Mouse (Mus musculus) heart, postnatal 4 days (tissue): Measurements from ENCODE around the gene Fzd5. TPM values are rescaled to one million over a fixed set of nuclear protein-coding genes. Genes with fewer than 3 reads are reported as not detected.
A peak's percentile ranks its signal among the peaks of the same experiment; 100 is the strongest.

Experiments used
- DNase-seq: peaks from one replicate; pipeline ENCODE4 v3.0.0; 2021
- total RNA-seq, 2 experiments: library from RNA; stranded (reverse); gene quantifications; 2 replicates each; pipeline ENCODE4 v1.2.3; 2021

Fzd5 gene
- total RNA-seq = 10 to 100 TPM in 1 of 2 experiments, 1 to 10 TPM in 1; 9.5 to 10.6 TPM

- DNase-seq = peak; percentile 95
Observed at GRCm38 (mm10) chr1:64737502-64738179, at the start of gene Fzd5. TSS of gene Fzd5 (minus strand) at chr1:64737751.

DNA sequence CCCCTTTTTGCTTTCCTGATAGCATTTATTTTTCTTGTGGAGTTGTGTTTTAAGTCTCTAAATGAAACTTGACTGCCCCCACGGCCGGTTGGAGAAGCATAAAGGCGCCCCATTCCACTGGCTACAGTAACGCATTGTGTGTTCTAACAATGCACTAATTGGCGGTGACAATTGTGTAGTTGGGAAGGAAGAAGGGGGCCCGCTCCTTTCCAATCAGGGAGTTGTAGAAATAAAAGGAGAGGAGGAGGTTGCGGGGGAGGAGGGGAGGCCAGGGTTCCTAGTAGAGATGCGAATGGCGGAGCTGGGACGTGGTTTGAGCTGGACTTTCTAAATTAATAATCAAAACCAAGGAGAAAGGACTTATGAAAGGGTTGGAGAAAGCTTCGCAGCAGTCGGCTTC is 42.3 kb upstream of the Fzd5 start:
- DNase-seq = no peak

GRCm38 (mm10) chr1:64779415-64779814 is 41.9 kb upstream of the Fzd5 start:
- no peak for DNase-seq

DNA sequence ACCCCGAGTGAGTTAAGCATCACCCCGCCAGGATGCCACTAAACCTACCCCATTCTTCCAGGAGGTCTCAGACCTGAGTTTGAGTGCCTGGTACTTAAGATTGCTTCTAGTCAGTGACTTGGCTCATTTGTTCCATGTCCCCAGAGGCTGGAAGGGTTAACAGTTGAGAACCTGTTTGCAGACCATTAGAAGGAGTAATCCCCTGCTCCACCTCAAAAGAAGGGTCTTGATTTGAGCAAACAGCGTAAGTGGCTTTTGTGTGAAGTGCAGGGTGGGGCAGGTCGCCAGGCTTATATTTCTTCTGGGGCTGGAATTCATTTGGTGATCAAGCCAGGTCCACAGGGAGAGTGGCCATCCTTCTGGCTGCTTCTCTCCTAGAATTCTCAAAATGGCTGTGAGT is 35.8 kb upstream of the Fzd5 start:
- no peak for DNase-seq

GRCm38 (mm10) chr1:64770169-64770568 is 32.6 kb upstream of the Fzd5 start:
- DNase-seq = no peak

GRCm38 (mm10) chr1:64761646-64762045 is 24.1 kb upstream of the Fzd5 start:
- DNase-seq = no peak

DNA sequence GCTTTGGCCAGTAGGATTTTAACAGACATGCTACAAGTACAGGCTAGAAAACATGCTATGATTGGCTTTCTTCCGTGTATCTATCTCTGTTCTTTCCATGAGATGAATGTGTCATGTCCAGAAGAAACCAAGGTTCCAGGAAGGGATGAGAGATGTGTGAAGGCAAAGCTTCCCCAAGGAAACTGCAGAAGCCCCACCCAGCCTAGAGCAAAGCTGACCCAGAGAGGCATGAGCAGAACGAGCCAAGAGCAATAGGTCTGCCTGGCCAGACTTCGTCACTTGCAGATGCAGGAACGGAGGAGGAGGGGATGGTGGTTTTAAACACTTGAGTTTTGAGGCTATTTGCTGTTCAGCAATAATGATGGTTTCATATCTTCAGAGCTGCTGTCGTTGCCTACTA is 20.2 kb upstream of the Fzd5 start:
- peak; percentile 39 for DNase-seq

GRCm38 (mm10) chr1:64757254-64757653 is 19.7 kb upstream of the Fzd5 start:
- peak; percentile 24 for DNase-seq

DNA sequence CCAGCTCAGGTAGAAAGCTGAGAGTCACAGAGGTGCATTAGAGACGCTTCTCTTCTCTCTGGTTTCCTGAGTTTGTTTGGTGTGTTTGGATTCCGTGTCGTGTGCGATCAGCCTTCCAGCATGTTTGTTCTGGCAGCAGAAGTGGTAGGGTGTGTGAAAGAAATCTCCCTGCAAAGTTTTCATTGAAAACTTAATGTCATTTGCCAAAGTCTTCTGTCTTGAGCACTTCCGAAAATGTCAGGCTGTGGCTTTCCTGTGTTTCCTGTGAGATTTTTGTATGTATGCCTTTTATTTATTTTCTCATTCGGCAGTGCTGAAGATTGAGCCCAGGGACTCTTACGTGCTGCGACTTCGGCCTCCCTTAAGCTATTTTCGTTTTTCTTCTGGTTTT is 19.1 kb upstream of the Fzd5 start:
- DNase-seq = no peak

GRCm38 (mm10) chr1:64755971-64756639 is 18.6 kb upstream of the Fzd5 start:
- no peak for DNase-seq

DNA sequence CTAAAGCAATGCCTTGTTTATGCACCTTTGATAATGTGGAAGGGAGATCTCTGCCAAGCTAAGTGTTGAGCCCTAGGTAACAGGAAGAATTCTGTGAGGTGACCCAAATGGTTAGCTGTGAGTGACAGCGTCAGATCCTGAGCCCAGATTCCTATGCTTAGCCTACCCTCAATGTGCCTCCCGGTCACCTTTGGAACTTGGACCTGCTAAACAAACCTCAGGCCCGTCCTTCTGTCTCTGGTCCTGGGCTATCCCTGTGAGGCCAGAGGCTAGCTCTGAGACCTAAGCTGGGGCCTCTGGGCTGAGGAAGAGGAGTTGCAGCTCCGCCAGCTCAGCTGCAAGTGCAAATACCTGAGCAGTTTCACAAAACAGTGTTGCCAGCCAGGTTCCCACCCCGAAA is 17.1 kb upstream of the Fzd5 start:
- DNase-seq = no peak

DNA sequence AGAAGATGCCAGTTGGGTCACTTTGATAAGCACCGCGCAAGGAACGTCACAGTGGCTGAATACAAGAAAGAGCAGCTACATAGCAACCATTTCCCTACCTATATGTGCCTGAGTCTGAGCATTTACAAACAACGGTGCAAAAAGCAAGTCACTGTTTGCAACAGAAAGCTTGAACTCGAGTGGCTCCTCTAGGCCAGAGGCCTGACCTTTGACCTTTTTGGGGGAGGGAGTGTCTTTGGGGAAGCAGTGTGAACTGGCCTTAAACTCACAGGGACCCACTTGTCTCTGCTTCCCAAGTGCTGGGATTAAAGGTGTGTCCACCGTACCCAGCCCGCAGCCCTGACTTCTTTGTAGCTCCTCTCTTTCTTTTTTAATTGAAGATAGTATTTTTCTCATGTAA is 16.1 kb upstream of the Fzd5 start:
- no peak for DNase-seq

- DNase-seq = peak; percentile 48
Observed at GRCm38 (mm10) chr1:64753109-64753508, 15.6 kb upstream of the Fzd5 start.

GRCm38 (mm10) chr1:64744616-64745015 is 7.1 kb upstream of the Fzd5 start:
- DNase-seq = no peak

DNA sequence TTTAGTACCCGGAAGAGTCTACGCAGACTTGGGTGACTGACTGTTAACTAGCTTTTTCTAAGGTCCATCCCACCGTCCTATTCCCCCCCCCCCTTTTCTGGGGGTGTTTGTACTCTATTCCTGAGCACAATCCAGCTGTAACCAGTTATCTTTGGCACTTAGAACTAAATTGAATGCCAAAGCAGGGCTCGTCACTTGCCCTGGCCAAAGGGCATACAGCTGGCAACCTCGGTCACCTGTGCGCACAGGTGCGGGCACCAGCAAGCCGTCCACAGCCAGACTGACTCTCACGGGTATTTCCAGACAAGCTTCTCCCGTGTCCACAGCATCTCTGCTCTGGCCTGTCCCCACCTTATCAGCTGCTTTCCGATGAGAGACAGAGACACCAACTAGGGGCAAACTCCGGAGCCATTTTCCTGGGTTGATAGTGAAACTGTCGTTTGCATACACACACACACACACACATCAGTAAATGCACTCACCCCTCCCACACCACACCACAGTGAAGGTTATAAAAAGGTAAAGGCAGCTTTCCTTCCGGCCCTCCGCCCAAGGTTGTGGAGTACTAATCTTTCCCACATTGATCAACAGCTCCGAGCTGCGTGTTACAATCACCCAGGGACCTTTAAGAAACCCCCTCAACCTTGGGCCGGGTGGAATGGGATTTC is 5.3 kb upstream of the Fzd5 start:
- DNase-seq = no peak

DNA sequence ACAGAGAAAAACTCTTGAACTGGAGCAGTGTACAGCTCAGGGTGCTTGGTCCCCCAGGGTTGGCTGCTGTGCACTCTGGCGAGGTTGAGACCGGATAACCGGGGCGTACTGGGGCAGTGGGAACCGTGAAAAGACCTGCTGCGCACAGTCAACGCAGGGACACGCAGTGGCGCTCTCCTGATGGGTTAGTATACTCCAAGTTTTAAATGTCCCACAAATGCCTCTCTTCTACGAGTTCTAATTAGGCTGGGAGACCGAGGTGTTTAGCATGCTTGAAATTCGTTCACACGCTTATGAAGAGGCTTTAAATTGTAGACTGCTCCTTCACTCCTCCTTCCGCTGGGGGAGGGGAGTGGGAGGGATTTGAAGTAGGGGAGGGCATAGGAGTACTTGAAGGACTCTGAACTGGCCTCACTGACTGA is 1.1 kb upstream of the Fzd5 start:
- peak; percentile 59 for DNase-seq

- DNase-seq = peak; percentile 30
Observed at GRCm38 (mm10) chr1:64738180-64738555, 617 bp upstream of the Fzd5 start.

- DNase-seq = no peak
Observed at GRCm38 (mm10) chr1:64736681-64737501, 660 bp downstream of the Fzd5 start.

GRCm38 (mm10) chr1:64735781-64736680 is 1.5 kb downstream of the Fzd5 start:
- peak; percentile 63 for DNase-seq

DNA sequence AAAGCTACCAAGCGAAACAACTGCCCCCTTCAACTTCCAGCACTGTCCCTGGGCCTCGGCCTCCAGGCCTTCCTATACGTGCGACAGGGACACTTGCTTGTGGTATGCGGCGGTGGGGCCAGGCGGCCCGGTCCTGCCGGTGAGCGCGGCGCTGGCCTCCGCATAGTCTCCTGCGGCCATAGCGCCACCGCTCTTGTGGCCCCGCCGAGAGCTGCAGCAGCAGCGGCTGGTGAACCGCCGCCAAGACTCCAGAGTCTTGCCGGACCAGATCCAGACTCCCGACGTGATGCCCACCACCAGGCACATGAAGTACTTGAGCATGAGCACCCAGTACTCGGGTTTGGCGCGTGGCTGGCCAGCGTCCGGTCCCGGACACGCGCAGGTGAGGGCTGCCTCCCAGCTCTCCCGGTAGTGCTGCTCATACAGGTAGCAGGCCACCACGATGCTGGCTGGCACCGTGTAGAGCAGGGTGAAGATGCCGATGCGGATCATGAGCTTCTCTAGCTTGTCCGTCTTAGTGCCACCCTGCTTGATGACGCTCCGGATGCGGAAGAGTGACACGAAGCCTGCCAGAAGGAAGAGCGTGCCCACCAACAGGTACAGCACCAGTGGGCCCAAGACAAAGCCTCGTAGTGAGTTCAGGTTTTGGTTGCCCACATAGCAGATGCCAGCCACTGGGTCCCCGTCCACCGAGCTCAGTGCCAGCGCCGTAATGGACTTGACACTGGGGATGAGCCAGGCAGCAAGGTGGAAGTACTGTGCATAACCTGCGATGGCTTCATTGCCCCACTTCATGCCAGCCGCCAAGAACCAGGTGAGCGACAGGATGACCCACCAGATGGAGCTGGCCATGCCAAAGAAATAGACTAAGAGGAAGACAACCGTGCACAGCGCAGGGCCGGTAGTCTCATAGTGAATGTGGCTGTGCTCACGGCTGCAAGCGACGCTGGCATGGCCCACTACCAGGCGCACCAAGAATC is 2.5 kb downstream of the Fzd5 start:
- peak; percentile 59 for DNase-seq
